Mouse (Mus musculus) B cell, adult 2 months (primary cell): ENCODE data around the gene Eps15l1.
A peak's percentile ranks its signal among the peaks of the same experiment; 100 is the strongest.

Experiments
- DNase-seq, 2 experiments: peaks; one replicate each; pipeline ENCODE4 v3.0.0; 2022

Eps15l1 gene

GRCm38 (mm10) chr8:72318801-72319322 is 102.4 kb downstream of the Eps15l1 start, which contains the start of gene Klf2:
Gene Klf2 (plus strand): TSS chr8:72319033.
- DNase-seq, result peak; percentile 100

- DNase-seq, result peak; percentile 60 to 65
Measured at GRCm38 (mm10) chr8:72317741-72318301, 103.4 kb downstream of the Eps15l1 start.

GRCm38 (mm10) chr8:72316053-72316695 is 105.1 kb downstream of the Eps15l1 start:
- peak; percentile 49 to 58 for DNase-seq

DNA sequence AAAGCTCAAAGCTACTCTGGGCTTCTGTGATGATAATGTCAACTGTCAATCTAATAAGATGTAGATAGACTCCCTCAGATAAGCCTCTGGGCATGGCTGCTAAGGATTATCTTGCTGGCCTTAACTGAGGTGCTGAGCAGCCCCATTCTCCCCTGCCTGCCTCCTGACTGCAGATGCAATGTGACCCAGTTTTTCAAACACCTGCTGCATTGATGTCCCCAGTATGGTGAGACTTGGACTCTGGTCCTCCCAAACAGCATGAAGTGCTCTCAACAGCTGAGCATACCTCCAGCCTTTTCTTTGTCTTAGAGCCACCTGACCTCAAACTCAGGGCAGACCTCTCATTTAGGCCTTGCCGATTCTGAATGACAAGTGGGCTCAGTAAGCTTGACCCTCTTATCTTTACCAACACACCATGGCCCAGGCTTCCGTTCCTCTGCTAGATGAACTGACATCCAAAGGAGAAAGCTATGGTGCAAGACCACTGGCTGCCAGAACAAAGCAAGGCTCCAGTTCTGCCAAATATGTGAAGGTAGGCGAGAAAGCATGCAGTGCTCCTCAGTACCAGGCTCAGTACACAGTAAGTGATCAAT is 108.2 kb downstream of the Eps15l1 start:
- DNase-seq, result no peak

- DNase-seq, result peak; percentile 42 to 55
Measured at GRCm38 (mm10) chr8:72310849-72311506, 110.3 kb downstream of the Eps15l1 start.

- no peak for DNase-seq
Measured at GRCm38 (mm10) chr8:72308276-72308675, 113.0 kb downstream of the Eps15l1 start.

- no peak for DNase-seq
Measured at GRCm38 (mm10) chr8:72306913-72307312, 114.3 kb downstream of the Eps15l1 start.

GRCm38 (mm10) chr8:72305210-72305905 is 115.9 kb downstream of the Eps15l1 start, which contains the start of gene Gm10282:
Gene Gm10282 (minus strand): TSS chr8:72305260.
- DNase-seq, result no peak

GRCm38 (mm10) chr8:72303633-72304032 is 117.6 kb downstream of the Eps15l1 start:
- DNase-seq, result peak; percentile 58 to 60

- DNase-seq, result peak; percentile 24 to 32
Measured at GRCm38 (mm10) chr8:72302986-72303612, 118.2 kb downstream of the Eps15l1 start.

GRCm38 (mm10) chr8:72301497-72301896 is 119.8 kb downstream of the Eps15l1 start:
- DNase-seq, result no peak

- DNase-seq, result no peak
Measured at GRCm38 (mm10) chr8:72300654-72301400, 120.4 kb downstream of the Eps15l1 start.

GRCm38 (mm10) chr8:72298928-72299327 is 122.3 kb downstream of the Eps15l1 start:
- DNase-seq, result no peak

DNA sequence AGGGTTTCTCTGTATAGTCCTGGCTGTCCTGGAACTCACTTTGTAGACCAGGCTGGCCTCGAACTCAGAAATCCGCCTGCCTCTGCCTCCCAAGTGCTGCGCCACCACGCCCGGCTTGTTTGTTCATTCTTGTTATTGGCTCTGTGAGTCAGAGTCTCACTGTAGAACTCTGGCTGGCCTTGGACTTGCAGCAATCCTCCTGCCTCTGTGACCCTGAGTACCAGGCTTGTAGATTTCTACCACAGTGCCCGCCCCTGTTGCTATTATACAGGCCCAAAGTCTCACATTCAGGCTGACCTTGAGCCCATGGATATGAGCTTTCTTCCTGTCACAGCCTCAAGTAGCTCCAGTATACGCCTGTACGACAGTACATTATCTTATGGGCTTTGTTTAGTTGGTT is 124.7 kb downstream of the Eps15l1 start:
- DNase-seq, result no peak

GRCm38 (mm10) chr8:72295679-72296078 is 125.6 kb downstream of the Eps15l1 start:
- peak; percentile 76 to 77 for DNase-seq

DNA sequence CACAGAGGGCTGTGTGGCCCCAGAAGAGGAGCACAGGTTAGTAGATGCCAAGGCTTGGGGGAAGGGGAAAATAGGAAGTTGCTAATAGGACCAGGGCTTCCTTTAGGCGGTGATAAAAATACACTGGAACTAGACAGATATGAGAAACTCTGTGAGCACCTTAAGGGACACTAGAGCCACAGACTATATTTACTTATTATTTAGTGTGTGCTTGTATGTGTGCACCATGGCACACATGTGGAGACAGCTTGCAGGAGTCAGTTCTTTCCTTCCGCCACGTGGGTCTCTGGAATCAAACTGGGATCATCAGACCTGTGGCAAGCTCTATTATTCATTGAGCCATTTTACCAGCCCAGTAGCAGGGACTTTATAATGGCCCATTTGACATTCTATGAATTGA is 126.1 kb downstream of the Eps15l1 start:
- DNase-seq, result peak; percentile 18 to 24

GRCm38 (mm10) chr8:72293309-72293708 is 128.0 kb downstream of the Eps15l1 start:
- DNase-seq, result no peak

DNA sequence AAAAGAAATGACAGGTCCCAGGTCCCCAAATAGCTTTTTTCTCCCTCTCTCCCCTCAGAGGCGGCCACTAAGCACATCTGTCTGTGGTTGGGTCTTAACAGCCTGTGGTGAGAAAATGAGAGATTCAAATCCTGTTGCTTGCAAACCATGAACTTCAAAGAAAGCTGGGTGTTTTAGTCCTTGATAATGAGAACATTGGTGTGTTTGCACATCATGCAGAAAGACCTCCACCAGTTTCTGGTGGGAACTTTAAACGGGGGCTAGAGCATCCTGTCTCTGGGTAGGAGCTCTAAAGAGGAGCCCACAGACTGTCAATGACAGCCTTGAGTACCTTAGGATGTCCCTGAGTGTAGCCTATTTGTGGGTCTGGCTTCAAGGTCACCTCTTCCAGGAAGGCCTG is 130.2 kb downstream of the Eps15l1 start:
- no peak for DNase-seq
